Mouse (Mus musculus): Measurements from ENCODE around the gene Cda.

The Cda gene

DNA sequence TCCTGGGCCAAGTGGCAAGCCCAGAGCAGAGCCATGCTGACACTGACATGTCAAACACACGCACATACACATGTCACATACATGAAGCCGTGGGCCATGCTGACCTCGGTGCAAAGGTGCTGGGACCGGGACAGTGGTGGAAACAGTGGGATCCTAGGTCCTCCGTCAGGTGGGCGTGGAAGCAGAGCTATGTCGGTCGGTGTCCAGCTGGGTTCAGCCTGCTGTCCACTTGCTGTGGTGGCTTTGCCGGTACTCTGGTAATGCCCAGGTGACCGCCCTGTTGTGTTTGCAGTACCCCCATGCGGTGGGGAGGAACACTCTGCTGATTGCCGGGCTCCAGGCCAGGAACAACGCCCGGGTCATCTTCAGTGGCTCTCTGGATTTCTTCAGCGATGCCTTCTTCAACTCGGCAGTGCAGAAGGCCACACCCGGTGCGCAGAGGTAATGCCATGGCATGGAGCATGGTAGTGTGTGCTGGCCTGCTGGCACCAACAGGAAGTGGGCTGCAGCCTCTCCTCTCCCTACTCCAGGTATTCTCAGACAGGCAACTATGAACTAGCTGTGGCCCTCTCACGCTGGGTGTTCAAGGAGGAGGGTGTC lies 57.4 kb downstream of the Cda start:
- DNase-seq (ENCODE audit: low spot score in 2 of 2), result no peak

DNA sequence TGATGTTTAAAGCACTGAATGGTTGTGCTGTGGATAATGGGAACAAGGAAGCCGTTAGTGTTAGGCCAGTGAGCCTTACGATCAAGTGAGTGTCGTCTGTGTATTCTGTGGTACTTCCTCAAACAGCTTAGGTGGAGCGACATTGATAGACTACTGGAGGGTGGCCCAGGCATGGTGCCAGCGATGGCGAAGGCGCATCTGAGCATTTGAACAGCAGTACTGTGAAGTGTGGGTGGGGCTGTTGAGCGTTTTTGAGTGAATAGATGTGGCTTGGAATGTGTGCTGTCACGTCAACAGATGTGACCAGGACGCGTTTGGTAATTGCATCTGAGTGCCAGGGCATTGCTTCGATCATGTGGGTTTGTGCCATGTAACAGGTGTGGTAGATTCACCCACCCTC lies 60.1 kb downstream of the Cda start:
- DNase-seq (ENCODE audit: low spot score in 2 of 2), result no peak

DNA sequence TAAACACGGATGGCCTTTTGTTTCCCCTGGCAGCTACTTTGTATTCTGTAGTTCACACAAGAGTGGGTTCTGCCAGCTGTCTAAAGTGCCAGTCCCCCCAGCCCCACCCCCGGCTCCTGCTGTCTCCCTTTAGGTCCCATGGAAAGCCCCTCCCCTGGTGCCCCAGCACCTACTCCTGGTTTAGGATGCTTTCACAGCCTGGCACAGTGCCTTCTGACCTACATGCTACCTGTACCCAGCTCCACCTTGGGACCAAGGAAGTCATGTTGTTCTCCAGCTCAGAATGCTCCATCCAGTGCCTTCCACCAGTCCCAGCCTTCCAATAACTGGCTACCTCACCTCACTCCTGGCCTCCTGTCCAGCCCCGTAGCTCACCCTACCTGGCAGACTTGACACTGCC lies 60.8 kb downstream of the Cda start:
- no peak for DNase-seq (ENCODE audit: low spot score in 2 of 2)

DNA sequence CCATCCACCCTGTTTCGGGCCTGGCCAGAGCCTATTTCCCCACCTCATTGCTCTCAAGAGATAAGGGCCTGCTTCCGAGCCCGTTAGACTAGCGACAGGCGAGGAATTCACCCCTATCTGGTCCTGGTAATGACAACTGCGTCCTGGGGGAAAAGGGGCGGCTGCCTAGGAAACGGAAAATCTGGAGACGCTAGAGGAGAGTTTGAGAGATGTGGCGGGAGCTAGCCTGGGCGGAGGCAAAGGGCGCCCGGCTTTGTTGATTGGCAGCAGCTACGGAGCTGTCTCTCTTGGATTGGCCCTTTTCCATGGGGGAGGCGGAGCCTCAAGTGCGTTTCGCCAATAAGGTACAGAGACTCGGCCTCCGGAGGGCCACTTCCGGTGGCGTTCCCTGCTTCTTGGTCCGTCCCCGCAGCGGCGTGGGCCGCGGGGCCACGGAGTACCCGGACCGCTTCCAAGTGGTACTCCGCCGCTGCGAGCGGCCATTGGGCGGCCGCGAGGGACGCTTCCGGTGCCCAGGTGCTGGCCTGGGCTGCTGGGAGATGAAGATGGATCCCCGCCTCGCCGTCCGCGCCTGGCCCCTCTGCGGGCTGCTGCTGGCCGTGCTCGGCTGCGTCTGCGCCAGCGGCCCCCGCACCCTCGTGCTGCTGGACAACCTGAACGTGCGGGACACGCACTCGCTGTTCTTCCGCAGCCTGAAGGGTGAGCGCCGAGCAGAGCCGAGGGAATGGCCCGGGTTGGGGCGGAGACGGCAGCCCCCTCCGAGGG lies 63.3 kb downstream of the Cda start, which contains the start of gene Ddost:
Gene Ddost, plus strand, starts transcription at position 391 of the 765 bp plus-strand sequence.
- peak; percentile 90 to 96 for DNase-seq (ENCODE audit: low spot score in 2 of 2)

DNA sequence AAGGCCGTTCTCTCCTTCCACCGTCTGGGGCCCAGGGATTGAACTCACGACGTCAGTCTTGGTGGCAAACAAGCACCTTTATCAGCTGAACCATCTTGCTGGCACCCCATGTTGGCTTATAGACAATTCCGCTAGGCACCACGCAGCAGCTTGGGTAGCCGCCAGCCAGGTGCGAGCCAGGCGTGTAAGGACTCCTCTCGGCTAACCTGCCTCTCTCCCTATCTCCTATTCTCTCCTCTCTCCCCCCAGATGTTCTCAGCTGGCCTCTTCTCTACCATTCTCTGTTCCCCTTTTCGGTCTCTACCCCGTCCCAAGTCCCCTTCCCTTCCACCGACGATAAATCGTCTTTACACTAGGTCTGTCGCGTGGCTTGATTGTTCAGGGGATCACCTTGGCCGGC lies 64.0 kb downstream of the Cda start:
- no peak for DNase-seq (ENCODE audit: low spot score in 2 of 2)

DNA sequence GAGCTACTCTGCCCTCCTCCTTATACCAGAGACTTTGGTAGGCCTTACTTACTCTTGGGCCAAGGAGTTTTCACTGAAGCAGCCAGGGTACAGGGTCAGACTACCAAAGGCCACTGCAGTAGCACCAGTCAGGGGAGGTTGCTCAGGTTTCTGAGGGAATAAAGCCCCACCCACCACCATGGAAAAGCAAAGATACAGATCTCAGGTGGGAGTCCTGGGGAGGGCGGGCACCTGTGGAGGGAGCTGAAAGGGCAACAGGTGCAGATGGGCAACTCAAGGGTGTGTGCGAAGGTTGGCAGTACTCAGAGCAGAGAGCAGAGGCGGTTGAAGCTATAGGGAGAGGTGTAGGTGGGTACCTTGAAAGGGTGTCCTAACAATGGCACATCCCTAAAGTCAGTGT lies 64.8 kb downstream of the Cda start:
- no peak for DNase-seq (ENCODE audit: low spot score in 2 of 2)

DNA sequence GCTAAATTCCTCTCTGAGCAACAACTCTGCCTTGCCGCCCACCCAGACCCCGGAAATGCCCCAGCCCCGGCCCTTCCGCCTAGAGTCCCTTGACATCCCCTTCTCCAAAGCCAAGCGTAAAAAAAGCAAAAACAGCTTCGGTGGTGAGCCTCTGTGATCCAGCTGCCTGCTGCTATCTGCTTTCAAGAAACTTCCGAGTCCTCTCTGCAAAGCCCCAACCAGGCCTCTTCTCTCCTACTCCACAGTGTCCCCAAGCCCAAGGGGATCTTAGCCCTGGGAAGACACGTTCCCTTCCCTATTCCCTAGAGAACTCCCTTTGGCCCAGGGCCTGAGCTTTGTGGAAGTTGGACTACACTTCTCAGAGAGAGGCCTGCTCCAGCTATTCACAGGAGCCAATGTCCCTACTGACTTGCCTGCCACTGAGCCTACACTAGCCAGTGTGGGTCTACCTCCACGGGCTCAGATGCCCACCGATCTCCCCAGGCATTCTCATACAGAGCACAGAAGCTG lies 66.5 kb downstream of the Cda start:
- DNase-seq (ENCODE audit: low spot score in 2 of 2), result no peak

DNA sequence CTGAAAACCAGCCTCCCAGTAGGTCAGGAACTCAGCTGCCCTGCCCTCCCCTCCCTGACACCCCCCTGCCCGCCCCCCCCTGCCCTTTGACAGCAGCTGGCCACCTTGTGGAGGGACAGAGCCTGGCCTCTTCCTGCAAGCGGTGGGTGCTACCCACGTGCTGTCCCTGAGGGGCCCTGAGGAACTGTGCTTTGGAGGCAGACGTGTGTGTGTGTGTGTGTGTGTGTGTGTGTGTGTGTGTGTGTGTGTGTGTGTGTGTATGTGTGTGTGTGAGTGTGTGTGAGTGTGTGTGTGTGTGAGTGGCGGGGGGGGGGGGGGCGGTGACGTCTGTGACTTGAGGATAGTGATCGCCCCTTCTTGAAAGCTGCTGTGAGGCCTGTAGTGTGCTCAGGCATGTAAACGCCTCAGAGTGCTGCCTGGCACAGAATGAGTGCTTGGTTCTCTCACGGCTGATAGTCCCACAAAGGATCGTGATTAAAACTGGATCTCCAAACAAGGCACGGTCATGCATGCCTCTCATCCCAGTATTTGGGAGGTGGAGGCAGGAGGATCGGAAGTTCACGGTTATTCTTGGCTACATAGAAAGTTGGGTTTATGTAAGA lies 73.7 kb downstream of the Cda start:
- DNase-seq (ENCODE audit: low spot score in 2 of 2), result no peak

DNA sequence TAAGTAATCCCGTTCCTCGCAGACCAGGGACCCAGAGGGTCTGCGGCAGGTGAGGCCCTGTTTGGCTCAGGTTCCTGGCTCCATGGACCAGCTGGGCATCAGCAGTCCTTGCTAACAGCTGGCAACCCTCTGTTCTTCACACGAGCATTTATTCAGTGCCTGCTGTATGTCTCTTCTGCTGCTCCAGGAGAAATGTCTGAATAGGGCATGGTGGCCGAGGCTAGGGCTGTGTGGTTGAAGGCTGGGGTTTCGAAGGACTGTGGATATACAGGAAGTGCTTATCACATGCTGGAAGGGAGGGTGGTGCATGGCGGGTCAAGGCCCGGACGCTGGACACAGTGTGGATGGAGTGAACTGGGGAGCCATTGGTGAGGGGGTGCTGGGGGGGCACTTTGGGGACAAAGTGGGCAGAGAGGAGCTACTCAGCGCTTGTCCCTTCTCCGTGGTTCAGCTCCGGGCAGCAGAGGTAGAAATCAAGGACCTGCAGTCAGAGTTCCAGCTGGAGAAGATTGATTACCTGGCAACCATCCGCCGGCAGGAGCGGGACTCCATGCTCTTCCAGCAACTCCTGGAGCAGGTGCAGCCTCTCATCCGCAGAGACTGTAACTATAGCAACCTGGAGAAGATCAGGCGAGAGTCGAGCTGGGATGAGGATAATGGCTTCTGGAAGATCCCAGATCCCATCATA lies 74.4 kb downstream of the Cda start:
- no peak for DNase-seq (ENCODE audit: low spot score in 2 of 2)

DNA sequence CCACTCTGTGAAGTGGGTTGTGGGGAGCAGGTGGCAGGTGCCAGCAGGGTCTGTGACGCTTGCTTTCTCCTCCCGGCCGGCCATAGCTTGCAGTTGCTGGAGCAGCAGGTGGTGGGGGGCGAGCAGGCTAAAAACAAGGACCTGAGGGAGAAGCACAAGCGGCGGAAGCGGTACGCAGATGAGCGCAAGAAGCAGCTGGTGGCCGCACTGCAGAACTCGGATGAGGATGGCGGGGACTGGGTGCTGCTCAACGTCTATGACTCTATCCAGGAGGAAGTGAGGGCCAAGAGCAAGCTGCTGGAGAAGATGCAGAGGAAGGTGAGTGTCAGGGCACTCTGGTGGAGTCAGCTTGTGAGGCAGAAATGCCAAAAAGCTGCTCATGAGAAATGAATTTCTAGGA lies 75.8 kb downstream of the Cda start:
- no peak for DNase-seq (ENCODE audit: low spot score in 2 of 2)

DNA sequence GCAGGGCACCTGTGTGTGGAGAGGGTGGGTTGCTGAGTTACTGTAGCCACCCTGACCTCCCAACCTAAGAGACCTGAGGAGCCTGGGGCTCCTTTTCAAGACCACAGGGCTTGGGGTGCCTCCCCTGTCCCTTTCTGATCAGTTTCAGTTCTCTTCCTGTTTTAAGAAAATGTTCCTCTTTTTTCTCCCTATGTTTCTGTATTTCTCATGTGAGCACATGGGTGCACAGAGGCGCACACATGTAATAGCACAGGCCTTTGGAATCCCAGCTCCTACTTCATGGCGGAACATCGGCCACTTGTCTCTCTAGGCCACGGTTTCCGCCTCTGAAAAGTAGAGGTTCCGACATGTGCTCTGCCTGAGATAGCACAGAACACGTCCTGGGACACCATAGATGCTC lies 79.1 kb downstream of the Cda start:
- DNase-seq (ENCODE audit: low spot score in 2 of 2), result no peak

All from spleen, postnatal 14 days (tissue).